Mouse (Mus musculus) myocyte (in vitro differentiated cells): ENCODE measurements around the gene Fgf3. TPM values are rescaled to one million over a fixed set of nuclear protein-coding genes. Genes with fewer than 3 reads are reported as not detected.

ENCODE experiments used
- H3K27me3 ChIP-seq: one replicate; pipeline ENCODE4 v1.6.1; 2011; ENCODE audit not compliant: control insufficient read depth, insufficient read depth, insufficient read length
- H3K36me3 ChIP-seq: one replicate; pipeline ENCODE4 v1.6.1; 2011; ENCODE audit not compliant: control insufficient read depth, insufficient read depth
- H3K4me2 ChIP-seq: one replicate; pipeline ENCODE4 v1.6.1; 2011; ENCODE audit warnings: low read depth, control low read depth
- H3K4me3 ChIP-seq: one replicate; pipeline ENCODE4 v1.5.1; 2011; ENCODE audit warnings: mild to moderate bottlenecking, control low read depth, moderate library complexity
- H3K79me2 ChIP-seq: one replicate; pipeline ENCODE4 v1.6.1; 2011; ENCODE audit not compliant: control insufficient read depth, insufficient read depth
- H3ac ChIP-seq: one replicate; pipeline ENCODE4 v1.6.1; 2011; ENCODE audit not compliant: control insufficient read depth, insufficient read length
- CEBPB ChIP-seq: IDR thresholded peaks from 2 replicates; pipeline ENCODE4 v1.6.1; 2011; ENCODE audit warnings: mild to moderate bottlenecking, moderate library complexity; ENCODE audit not compliant: poor library complexity, insufficient read depth, severe bottlenecking
- E2F4 ChIP-seq: IDR thresholded peaks from one replicate; pipeline ENCODE4 v1.6.1; 2011; ENCODE audit warnings: mild to moderate bottlenecking, control low read depth, moderate library complexity; ENCODE audit not compliant: insufficient read depth
- MAX ChIP-seq: IDR thresholded peaks from one replicate; pipeline ENCODE4 v1.6.1; 2011; ENCODE audit warnings: low read depth, mild to moderate bottlenecking, control low read depth
- MYOD1 ChIP-seq, 3 experiments: IDR thresholded peaks; one replicate each; pipeline ENCODE4 v1.6.1; 2011; ENCODE audit warnings: control low read depth in 2 of 3, low read depth in 2 of 3, mild to moderate bottlenecking in 2 of 3, moderate library complexity in 1 of 3; ENCODE audit not compliant: insufficient read length in 2 of 3, control insufficient read depth in 1 of 3
- MYOG ChIP-seq, 3 experiments: IDR thresholded peaks; one replicate each; pipeline ENCODE4 v1.6.1; 2011; ENCODE audit warnings: control low read depth in 2 of 3, low read depth in 2 of 3, mild to moderate bottlenecking in 2 of 3; ENCODE audit not compliant: insufficient read length in 2 of 3, control insufficient read depth in 1 of 3, insufficient read depth in 1 of 3
- POLR2A ChIP-seq: IDR thresholded peaks from one replicate; pipeline ENCODE4 v1.6.1; 2011; ENCODE audit warnings: low read depth, mild to moderate bottlenecking, control low read depth, moderate library complexity; ENCODE audit not compliant: insufficient read length
- POLR2AphosphoS2 ChIP-seq: IDR thresholded peaks from one replicate; pipeline ENCODE4 v1.6.1; 2011; ENCODE audit warnings: low read depth, control low read depth; ENCODE audit not compliant: insufficient read length
- REST ChIP-seq: IDR thresholded peaks from one replicate; pipeline ENCODE4 v1.6.1; 2011; ENCODE audit warnings: mild to moderate bottlenecking, control low read depth, moderate library complexity; ENCODE audit not compliant: insufficient read depth, insufficient read length
- SRF ChIP-seq: IDR thresholded peaks from one replicate; pipeline ENCODE4 v1.6.1; 2011; ENCODE audit warnings: low read depth; ENCODE audit not compliant: control insufficient read depth, insufficient read length
- TCF12 ChIP-seq: IDR thresholded peaks from one replicate; pipeline ENCODE4 v1.6.1; 2011; ENCODE audit warnings: mild to moderate bottlenecking, control low read depth; ENCODE audit not compliant: poor library complexity, insufficient read depth, severe bottlenecking
- TCF3 ChIP-seq: IDR thresholded peaks from one replicate; pipeline ENCODE4 v1.6.1; 2011; ENCODE audit warnings: low read depth, control low read depth; ENCODE audit not compliant: insufficient read length
- USF1 ChIP-seq: IDR thresholded peaks from one replicate; pipeline ENCODE4 v1.6.1; 2011; ENCODE audit warnings: low read depth, mild to moderate bottlenecking, control low read depth, moderate library complexity
- polyA plus RNA-seq: library from polyadenylated mRNA; unstranded; fragments of >200 nt; fragmentation: generic; extraction: Trizol; gene quantifications from one replicate; pipeline ENCODE4 v1.2.1, GENCODE M21; 2012; ENCODE audit warnings: missing spikeins

Fgf3 gene
- polyA plus RNA-seq, 1 experiment: not detected

- TF ChIP-seq SRF: no peak
- no peak for TF ChIP-seq POLR2AphosphoS2
- TF ChIP-seq MYOG (IDR thresholded peaks at IDR 0.05; ENCODE audit: control insufficient read depth in 1 of 3, insufficient read depth in 1 of 3, insufficient read length in 2 of 3, low read depth in 2 of 3): no peak
- H3K36me3 ChIP-seq: no peaks in the 10 kb centered on the region
- H3K79me2 ChIP-seq: no peaks in the 10 kb centered on the region
- H3K27me3 ChIP-seq: peaks cover 42% of the 10 kb centered on the region
- no peak overlapping the region for H3ac ChIP-seq
- H3K4me2 ChIP-seq: no peak overlapping the region
- no peak overlapping the region for H3K4me3 ChIP-seq
Observed at GRCm38 (mm10) chr7:144867602-144868001, 29.7 kb downstream of the Fgf3 start.

DNA sequence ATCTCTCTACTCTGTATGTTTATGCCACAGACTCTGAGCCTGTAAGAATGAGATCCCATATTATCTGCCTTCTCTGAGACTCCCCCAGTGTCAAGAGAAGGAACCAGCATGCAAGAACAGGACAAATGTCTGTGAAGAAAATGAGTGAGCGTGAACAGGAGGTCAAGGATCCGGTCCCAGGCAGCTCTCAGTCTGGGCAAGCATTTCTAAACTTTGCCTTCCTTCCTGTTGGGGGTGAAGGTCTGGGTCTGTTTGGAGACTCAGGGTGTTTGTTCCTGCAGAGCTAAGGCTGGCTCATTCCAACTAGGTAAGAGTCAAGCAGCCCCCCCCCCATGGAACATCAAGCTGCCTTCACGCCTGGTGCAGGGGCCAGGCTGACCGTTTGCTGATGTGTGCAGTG, 34.5 kb downstream of the Fgf3 start:
- Histone ChIP-seq H3K27me3 (peaks cover 57% of the 10 kb centered on the region), H3K4me3 (no peak overlapping the region), H3ac (no peak overlapping the region), H3K79me2 (no peaks in the 10 kb centered on the region), H3K36me3 (no peaks in the 10 kb centered on the region), H3K4me2 (no peak overlapping the region)
- TF ChIP-seq POLR2AphosphoS2 (no peak), CEBPB (no peak), POLR2A (no peak), MYOG (IDR thresholded peaks at IDR 0.05; ENCODE audit: control insufficient read depth in 1 of 3, insufficient read depth in 1 of 3, insufficient read length in 2 of 3, low read depth in 2 of 3) (no peak), REST (no peak), MYOD1 (IDR thresholded peaks at IDR 0.05; ENCODE audit: control insufficient read depth in 1 of 3, insufficient read length in 2 of 3, low read depth in 2 of 3) (no peak), TCF3 (no peak), E2F4 (no peak), MAX (no peak), TCF12 (no peak), USF1 (no peak), SRF (no peak)

DNA sequence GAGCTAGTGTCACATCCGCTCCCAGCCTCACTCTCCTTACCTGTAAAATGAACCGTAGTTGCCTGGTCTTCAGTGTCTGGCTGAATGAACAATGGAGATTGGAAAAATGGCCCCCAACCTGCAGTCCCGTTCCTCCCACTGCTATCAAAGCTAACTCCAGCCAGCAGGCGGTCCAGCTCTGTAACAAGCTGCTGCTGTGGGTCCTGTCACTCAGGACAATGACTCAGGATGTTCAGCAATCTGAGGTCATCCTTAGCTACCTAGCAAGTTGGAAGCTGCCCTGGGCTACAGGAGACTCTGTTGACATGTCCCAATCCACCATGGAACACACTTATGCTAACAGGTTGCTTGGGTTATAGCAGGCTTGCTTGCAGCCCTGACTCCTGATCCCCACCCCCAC, 35.3 kb downstream of the Fgf3 start:
- Histone ChIP-seq H3K79me2 (no peaks in the 10 kb centered on the region), H3K4me3 (no peak overlapping the region), H3K27me3 (peaks cover 50% of the 10 kb centered on the region), H3K4me2 (no peak overlapping the region), H3ac (no peak overlapping the region), H3K36me3 (no peaks in the 10 kb centered on the region)
- TF ChIP-seq USF1 (no peak), CEBPB (no peak), REST (no peak), MAX (no peak), E2F4 (no peak), POLR2AphosphoS2 (no peak), POLR2A (no peak), MYOG (IDR thresholded peaks at IDR 0.05; ENCODE audit: control insufficient read depth in 1 of 3, insufficient read depth in 1 of 3, insufficient read length in 2 of 3, low read depth in 2 of 3) (no peak), TCF3 (no peak), SRF (no peak), TCF12 (no peak)

GRCm38 (mm10) chr7:144874226-144874625, 36.3 kb downstream of the Fgf3 start:
- Histone ChIP-seq H3K79me2 (no peaks in the 10 kb centered on the region), H3K4me3 (no peak overlapping the region), H3K36me3 (no peaks in the 10 kb centered on the region), H3K4me2 (no peak overlapping the region), H3K27me3 (peaks cover 50% of the 10 kb centered on the region), H3ac (no peak overlapping the region)
- TF ChIP-seq SRF (no peak), CEBPB (no peak)

GRCm38 (mm10) chr7:144878401-144878800, 40.5 kb downstream of the Fgf3 start:
- no peak overlapping the region for H3K4me2 ChIP-seq
- TF ChIP-seq CEBPB (no peak), TCF12 (no peak), MYOG (IDR thresholded peaks at IDR 0.05; ENCODE audit: control insufficient read depth in 1 of 3, insufficient read depth in 1 of 3, insufficient read length in 2 of 3, low read depth in 2 of 3) (no peak), POLR2A (no peak), REST (no peak), TCF3 (no peak), E2F4 (no peak), MAX (no peak), USF1 (no peak), SRF (no peak), POLR2AphosphoS2 (no peak), MYOD1 (IDR thresholded peaks at IDR 0.05; ENCODE audit: control insufficient read depth in 1 of 3, insufficient read length in 2 of 3, low read depth in 2 of 3) (no peak)
- H3K4me3 ChIP-seq: no peak overlapping the region
- H3ac ChIP-seq: no peak overlapping the region
- no peaks in the 10 kb centered on the region for H3K79me2 ChIP-seq
- peaks cover 32% of the 10 kb centered on the region for H3K27me3 ChIP-seq
- no peaks in the 10 kb centered on the region for H3K36me3 ChIP-seq
